Mouse (Mus musculus): ENCODE measurements at regions not wholly inside any gene's neighbourhood (a gene's known extent, or its start where the extent isn't known, plus 50 kb on each side); places are given as distances from the start of the nearest gene placed in this dataset.
A peak's percentile ranks its signal among the peaks of the same experiment; 100 is the strongest.

DNA sequence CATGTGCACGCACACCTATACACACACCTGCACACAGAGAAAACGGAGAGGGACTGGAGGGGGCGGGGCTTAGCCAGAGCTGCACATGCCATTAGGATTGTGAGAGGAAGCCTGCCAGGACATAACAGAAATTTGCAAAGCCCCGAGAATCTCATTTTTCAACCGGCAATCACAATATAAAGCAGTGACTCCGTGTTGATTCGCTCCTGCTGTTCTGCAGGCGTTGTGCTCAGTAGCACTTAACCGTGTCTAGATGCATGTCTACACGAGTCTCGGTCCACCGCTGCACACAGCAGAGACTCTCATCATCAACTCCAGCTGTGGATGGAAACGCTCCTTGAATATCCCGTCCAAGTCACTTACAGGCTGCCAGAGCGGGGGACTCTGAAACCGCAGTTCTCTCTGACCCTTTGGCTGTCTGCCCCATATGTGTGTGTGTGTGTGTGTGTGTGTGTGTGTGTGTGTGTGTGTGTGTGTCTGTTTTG, 260.1 kb upstream of the Sulf2 start:
- intact Hi-C loops (cut with DNase I): no loop called here
- no peak for DNase-seq (ENCODE audit: low spot score in 2 of 2)

- DNase-seq (ENCODE audit: low spot score in 2 of 2): no peak
- intact Hi-C loops (cut with DNase I): no loop called here
Measured at GRCm38 (mm10) chr2:166414856-166415255, 259.4 kb upstream of the Sulf2 start.

GRCm38 (mm10) chr2:166412031-166412858, 256.8 kb upstream of the Sulf2 start:
- intact Hi-C loops (cut with DNase I): no loop called here
- no peak for DNase-seq (ENCODE audit: low spot score in 2 of 2)

DNA sequence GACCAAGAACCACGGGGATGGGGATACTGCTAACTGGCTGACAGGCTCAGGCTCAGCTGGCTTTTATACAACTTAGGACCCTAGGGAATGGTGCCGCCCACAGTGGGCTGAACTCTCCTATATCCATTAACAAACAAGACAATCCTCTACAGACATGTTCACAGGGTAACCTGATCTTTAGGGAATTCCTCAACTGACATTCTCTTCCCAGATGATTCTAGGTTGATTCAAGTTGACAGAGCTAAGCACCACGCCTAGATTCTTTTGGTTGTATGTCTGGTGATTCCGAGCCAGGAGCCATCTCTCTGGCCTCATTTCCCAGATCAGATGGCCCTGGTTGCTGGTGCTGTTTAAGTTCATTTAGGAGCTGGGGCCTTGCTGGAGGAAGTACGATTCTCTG, 253.9 kb upstream of the Sulf2 start:
- intact Hi-C loops (cut with DNase I): no loop called here
- DNase-seq (ENCODE audit: low spot score in 2 of 2): no peak

DNA sequence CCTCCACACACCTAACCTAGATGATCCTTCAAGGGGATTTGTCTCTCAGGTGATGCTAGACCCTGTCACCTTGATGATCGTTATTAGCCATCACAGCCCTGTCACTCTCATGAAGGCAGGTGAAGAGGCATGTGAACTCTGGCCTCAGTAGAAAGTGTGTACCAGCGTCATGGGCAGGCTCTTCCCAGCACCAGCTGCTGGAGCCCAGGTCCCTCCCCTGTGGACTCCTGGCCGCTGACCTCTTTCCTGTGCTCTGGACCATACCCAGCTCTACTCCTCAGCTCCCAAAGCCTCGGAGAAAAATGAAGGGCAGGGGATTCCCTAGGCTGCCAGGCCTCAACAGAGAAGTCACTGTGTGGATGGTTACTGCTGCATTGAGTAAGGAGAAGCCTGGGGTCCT, 253.3 kb upstream of the Sulf2 start:
- DNase-seq (ENCODE audit: low spot score in 2 of 2): no peak
- intact Hi-C loops (cut with DNase I): no loop called here

GRCm38 (mm10) chr2:166408009-166408408, 252.5 kb upstream of the Sulf2 start:
- intact Hi-C loops (cut with DNase I): no loop called here
- DNase-seq (ENCODE audit: low spot score in 2 of 2): no peak

DNA sequence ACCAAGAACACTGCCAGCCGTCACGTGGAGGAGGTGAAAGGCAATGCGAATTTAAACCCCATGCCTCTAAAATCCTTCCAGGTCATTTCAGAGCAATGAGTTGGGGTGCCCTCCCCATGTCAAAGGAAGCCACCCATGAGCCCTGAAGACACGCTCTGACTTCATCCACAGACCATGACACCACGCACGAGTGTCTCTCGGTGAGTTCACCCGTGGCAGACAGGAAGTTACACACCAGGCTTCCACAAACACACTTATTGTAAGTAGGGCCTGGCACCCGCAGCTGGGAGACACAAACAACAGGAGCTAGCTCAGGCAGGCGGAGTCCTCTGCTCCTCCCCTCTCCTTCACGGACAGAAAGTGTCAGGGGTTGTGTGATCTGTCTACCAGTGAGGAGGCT, 251.4 kb upstream of the Sulf2 start:
- DNase-seq (ENCODE audit: low spot score in 2 of 2): no peak
- intact Hi-C loops (cut with DNase I): no loop called here

- DNase-seq (ENCODE audit: low spot score in 2 of 2): peak; percentile 68 to 89
- intact Hi-C loops (cut with DNase I): no loop called here
Measured at GRCm38 (mm10) chr2:166403319-166403718, 247.9 kb upstream of the Sulf2 start.

DNA sequence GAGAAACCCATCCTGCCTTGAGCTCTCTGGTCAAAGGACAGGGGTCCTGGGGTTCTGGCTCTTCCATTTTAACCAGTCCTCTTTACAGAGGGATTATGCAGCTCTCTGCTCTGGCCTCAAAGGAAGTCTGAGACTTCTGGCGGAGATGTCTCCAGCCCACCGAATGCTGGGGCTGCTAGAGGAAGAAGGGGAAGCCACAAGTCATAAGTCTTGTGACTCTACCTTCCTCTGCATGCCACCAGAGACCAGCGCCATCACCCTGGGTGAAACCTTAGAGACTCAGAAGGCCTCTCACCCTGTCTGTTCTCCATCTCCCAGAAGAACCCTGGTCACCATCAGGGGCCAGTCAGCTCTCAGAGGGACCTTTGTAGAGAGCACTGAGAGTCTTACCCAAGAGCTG, 246.4 kb upstream of the Sulf2 start:
- intact Hi-C loops (cut with DNase I): no loop called here
- DNase-seq (ENCODE audit: low spot score in 2 of 2): no peak

GRCm38 (mm10) chr2:166400304-166400703, 244.8 kb upstream of the Sulf2 start:
- intact Hi-C loops (cut with DNase I): no loop called here

GRCm38 (mm10) chr2:166399140-166399830, 243.8 kb upstream of the Sulf2 start:
- no peak for DNase-seq (ENCODE audit: low spot score in 2 of 2)
- intact Hi-C loops (cut with DNase I): no loop called here

More at GRCm38 (mm10) chr2:166400304-166400703, 244.8 kb upstream of the Sulf2 start:
- no peak for DNase-seq (ENCODE audit: low spot score in 2 of 2)

DNA sequence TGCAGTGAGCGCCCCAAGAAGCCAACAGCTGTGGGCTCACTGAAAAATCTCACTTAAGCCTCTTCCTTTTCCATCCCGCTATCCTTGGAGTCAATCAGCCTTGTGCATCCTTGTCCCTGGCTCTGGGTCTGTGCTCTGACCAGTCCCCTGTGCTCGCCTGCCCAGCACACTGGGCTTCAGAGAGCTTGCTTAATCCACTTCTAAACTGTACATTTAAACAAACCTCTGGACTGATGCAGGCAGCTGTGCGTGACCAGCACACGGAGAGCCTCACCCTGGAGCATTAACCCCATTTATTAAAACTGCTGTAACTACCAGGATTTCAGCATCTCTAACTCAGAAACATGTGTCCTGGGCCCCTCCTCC, 243.3 kb upstream of the Sulf2 start:
- intact Hi-C loops (cut with DNase I): no loop called here
- no peak for DNase-seq (ENCODE audit: low spot score in 2 of 2)

DNA sequence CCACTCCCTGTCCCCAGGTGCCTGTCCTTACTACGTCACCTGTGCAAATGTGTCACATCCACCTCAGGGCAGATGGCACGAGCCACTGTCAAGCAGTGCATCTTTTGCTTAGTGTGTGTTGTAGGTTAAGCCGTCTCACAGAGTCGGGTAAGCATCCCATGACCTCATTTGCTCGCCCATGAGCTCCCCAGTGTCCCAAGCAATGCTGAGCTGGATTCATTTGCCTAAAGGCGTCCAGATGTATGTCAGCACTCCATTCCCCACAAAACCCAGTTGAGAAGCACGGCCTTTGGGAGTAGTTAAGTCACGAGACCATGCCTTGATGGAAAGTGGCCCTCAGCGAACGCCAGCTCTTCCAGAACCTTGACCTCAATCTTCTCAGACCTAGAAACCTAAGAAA, 242.7 kb upstream of the Sulf2 start:
- intact Hi-C loops (cut with DNase I): no loop called here
- no peak for DNase-seq (ENCODE audit: low spot score in 2 of 2)

GRCm38 (mm10) chr2:166394666-166395065, 239.2 kb upstream of the Sulf2 start:
- DNase-seq (ENCODE audit: low spot score in 2 of 2): no peak
- intact Hi-C loops (cut with DNase I): no loop called here

GRCm38 (mm10) chr2:166391176-166391575, 235.7 kb upstream of the Sulf2 start:
- intact Hi-C loops (cut with DNase I): no loop called here
- DNase-seq (ENCODE audit: low spot score in 2 of 2): no peak

GRCm38 (mm10) chr2:166388050-166388449, 232.6 kb upstream of the Sulf2 start:
- DNase-seq (ENCODE audit: low spot score in 2 of 2): no peak
- intact Hi-C loops (cut with DNase I): no loop called here

DNA sequence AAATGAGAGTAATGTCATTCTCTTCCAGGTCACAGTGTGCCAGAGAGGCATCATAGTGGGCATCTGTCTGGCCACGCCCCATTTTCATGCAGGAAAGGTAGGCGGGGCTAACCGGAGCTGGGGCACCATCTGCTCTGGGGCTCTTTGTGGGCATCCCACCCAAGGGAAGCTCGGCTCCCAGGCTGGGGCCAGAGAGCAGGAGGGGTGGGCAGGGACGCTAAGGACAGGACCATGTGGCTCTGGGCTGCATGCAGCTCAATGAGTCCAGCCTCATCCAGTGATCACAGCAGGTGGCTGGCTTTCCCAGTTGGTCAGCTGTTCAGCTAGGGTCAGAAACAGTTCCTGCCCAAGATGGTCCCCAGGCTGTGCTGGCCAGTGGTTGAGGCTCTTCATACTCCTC, 231.4 kb upstream of the Sulf2 start:
- no peak for DNase-seq (ENCODE audit: low spot score in 2 of 2)
- intact Hi-C loops (cut with DNase I): no loop called here

DNA sequence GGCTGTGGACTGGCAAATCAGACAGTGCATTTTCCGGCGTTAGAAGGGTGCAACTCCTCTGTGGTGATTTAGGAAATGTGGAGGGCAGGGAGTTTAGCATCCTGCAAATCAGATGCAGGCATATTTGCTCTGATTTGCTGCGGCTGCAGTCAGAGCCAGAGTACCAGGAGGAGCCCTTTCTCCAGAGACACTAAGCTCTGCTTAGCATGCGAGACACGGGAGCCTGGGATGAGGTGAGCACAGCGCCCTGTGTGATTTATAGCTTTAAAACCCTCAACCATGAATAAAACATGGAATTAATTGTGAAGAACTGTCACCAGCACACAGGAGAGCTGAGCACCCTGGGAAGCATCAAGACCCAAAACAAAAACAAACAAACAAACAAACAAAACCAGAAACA, 229.1 kb upstream of the Sulf2 start:
- intact Hi-C loops (cut with DNase I): no loop called here
- no peak for DNase-seq (ENCODE audit: low spot score in 2 of 2)

DNA sequence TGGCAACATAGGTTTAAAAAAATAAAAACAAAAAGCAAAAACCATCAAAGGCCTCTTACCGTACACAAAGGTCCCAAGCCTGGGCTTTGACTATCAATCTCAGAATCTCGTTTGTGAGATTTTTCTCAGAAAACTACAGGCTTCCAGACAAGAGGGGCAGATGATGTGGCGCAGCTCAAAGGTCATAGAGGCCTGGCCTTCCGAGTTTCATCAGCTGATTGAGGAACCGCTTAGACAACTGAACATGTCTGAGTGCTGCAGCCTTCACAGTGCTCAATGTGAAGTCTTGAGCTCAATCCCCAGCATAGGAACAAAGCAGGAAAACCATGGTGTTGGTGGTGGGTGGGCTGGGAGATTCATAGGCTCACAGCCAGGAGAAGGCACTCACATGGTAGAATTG, 227.9 kb upstream of the Sulf2 start:
- no peak for DNase-seq (ENCODE audit: low spot score in 2 of 2)
- intact Hi-C loops (cut with DNase I): no loop called here

DNA sequence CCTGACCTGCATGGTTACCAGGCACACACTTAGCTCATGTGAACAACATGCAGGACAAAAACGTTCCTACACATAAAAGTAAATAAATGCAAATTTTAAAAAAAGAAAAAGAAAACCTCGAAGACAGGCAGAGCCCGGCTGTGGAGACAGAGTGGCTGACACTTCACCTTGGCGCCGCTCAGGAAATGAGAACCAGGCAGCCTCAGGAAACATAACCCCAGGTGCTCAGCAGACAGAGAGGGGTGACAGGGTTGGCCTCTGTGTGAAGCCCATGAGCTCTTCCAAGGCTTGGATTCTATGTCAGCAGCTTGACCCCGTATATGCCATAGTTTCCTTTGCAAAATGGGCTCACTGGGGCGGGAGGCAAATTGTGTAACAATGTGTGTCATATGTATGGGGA, 226.7 kb upstream of the Sulf2 start:
- no peak for DNase-seq (ENCODE audit: low spot score in 2 of 2)
- intact Hi-C loops (cut with DNase I): no loop called here

GRCm38 (mm10) chr2:166380854-166381253, 225.4 kb upstream of the Sulf2 start:
- no peak for DNase-seq (ENCODE audit: low spot score in 2 of 2)
- intact Hi-C loops (cut with DNase I): no loop called here
